Mouse (Mus musculus) left cerebral cortex, adult 6 months (tissue): ENCODE data around the gene Zfyve16. TPM values are rescaled to one million over a fixed set of nuclear protein-coding genes. Genes with fewer than 3 reads are reported as not detected.

ENCODE experiments used
- long read RNA-seq, 2 experiments: library from polyadenylated mRNA; unstranded; transcript quantifications; one replicate each; pipeline ENCODE4 v2.0.0; 2019 to 2020
- polyA plus RNA-seq: library from polyadenylated mRNA; unstranded; fragments of <200 nt; fragmentation: Nextera tagmentation; gene quantifications from 2 replicates; pipeline ENCODE4 v1.2.3, GENCODE M21; 2021

The Zfyve16 gene
- 1.5 and 1.9 TPM in 2 replicates for polyA plus RNA-seq
- long read RNA-seq, experiment 1, full-length matches to known transcripts, result 8 of 17 reads
- long read RNA-seq, experiment 1, partial matches to known transcripts, result 7 of 17 reads
- long read RNA-seq, experiment 1, other reads (novel, unspliced or antisense), result 2 of 17 reads
- long read RNA-seq, experiment 2, partial matches to known transcripts, result 12 of 14 reads
- long read RNA-seq, experiment 2, other reads (novel, unspliced or antisense), result 2 of 14 reads

GRCm38 (mm10) chr13:92530721-92531211 is at the start of gene Zfyve16:
Gene Zfyve16 (minus strand): TSS chr13:92530868.

GRCm38 (mm10) chr13:92576072-92576471 is 45.4 kb upstream of the Zfyve16 start, which contains the start of gene Spz1:
Gene Spz1 (minus strand): TSS chr13:92576172.

GRCm38 (mm10) chr13:92483852-92484463 is 46.7 kb downstream of the Zfyve16 start, which contains the start of gene Fam151b:
Gene Fam151b (minus strand): TSS chr13:92484015.

Other genes starting within 250 kb of the Zfyve16 start
- not detected in 2 replicates for gene Gm20379, start 224.9 kb downstream of the Zfyve16 start, polyA plus RNA-seq
- gene Dhfr, start 176.1 kb downstream of the Zfyve16 start, polyA plus RNA-seq, result 2.1 TPM in 2 replicates
- gene Msh3, start 175.9 kb downstream of the Zfyve16 start, polyA plus RNA-seq, result 5.5 and 8.5 TPM in 2 replicates
- gene Ankrd34b, start 105.0 kb downstream of the Zfyve16 start, polyA plus RNA-seq, result 6.7 and 12.1 TPM in 2 replicates
- gene Fam151b, start 46.9 kb downstream of the Zfyve16 start, polyA plus RNA-seq, result 1.2 and 1.7 TPM in 2 replicates
- not detected in 2 replicates for gene Spz1, start 45.3 kb upstream of the Zfyve16 start, polyA plus RNA-seq
- gene Serinc5, start 80.2 kb upstream of the Zfyve16 start, polyA plus RNA-seq, result 11.3 TPM in 2 replicates